Mouse (Mus musculus) intestine, postnatal 0 days (tissue): ENCODE measurements around the gene Asb2. TPM values are rescaled to one million over a fixed set of nuclear protein-coding genes. Genes with fewer than 3 reads are reported as not detected.
A peak's percentile ranks its signal among the peaks of the same experiment; 100 is the strongest.

Experiments
- ATAC-seq: fragments of 200-750 bp; cut with Nextera tagmentation; 2 replicates; pipeline ENCODE4 v1.8.0; 2017; ENCODE audit warnings: mild to moderate bottlenecking, moderate TSS enrichment, moderate library complexity
- H3K27ac ChIP-seq: fragments of 300-500 bp; sonication (generic); 2 replicates; pipeline ENCODE4 v1.5.1; 2014; ENCODE audit warnings: mild to moderate bottlenecking, low read depth, low read length, moderate library complexity
- H3K27me3 ChIP-seq: fragments of 300-500 bp; sonication (generic); replicated peaks from 2 replicates; pipeline ENCODE4 v1.6.1; 2014; ENCODE audit warnings: low read length, mixed read lengths; ENCODE audit not compliant: control insufficient read depth, insufficient read depth
- H3K36me3 ChIP-seq: fragments of 300-500 bp; sonication (generic); 2 replicates; pipeline ENCODE4 v1.6.1; 2014; ENCODE audit warnings: mild to moderate bottlenecking, moderate library complexity; ENCODE audit not compliant: control insufficient read depth, insufficient read depth
- H3K4me1 ChIP-seq: fragments of 300-500 bp; sonication (generic); replicated peaks from 2 replicates; pipeline ENCODE4 v1.6.1; 2014; ENCODE audit warnings: antibody characterized with exemption, low read length, mixed read lengths; ENCODE audit not compliant: control insufficient read depth, insufficient read depth
- H3K4me2 ChIP-seq: fragments of 300-500 bp; sonication (generic); replicated peaks from 2 replicates; pipeline ENCODE4 v1.6.1; 2014; ENCODE audit warnings: low read depth, mild to moderate bottlenecking, moderate library complexity
- H3K4me3 ChIP-seq: fragments of 300-500 bp; sonication (generic); 2 replicates; pipeline ENCODE4 v1.5.1; 2014; ENCODE audit warnings: low read depth, low read length
- H3K9ac ChIP-seq: fragments of 300-500 bp; sonication (generic); 2 replicates; pipeline ENCODE4 v1.6.1; 2014; ENCODE audit warnings: mild to moderate bottlenecking, low read depth, low read length
- H3K9me3 ChIP-seq: fragments of 300-500 bp; sonication (generic); 2 replicates; pipeline ENCODE4 v1.6.1; 2016; ENCODE audit warnings: mixed run types; ENCODE audit not compliant: control insufficient read depth
- CTCF ChIP-seq: sonication (generic); IDR thresholded peaks from 2 replicates; pipeline ENCODE4 v1.5.1; 2016; ENCODE audit warnings: low read depth, mild to moderate bottlenecking, control low read depth, antibody characterized with exemption, moderate library complexity
- WGBS: fragments of 180-500 bp; shearing (Covaris S2); extraction: QIAGEN DNeasy Blood & Tissue Kit; methylation state at CpG from one replicate; pipeline ENCODE4 v1.1.7; 2014; 5-methylcytosine and 5-hydroxymethylcytosine counted together
- polyA plus RNA-seq: library from polyadenylated mRNA; unstranded; fragments of >200 nt; fragmentation: Nextera tagmentation; extraction: Ambion mirVana; gene quantifications from 2 replicates; pipeline ENCODE4 v1.2.1, GENCODE M21; 2015

Asb2 gene
- polyA plus RNA-seq, 1 experiment from 2014 or later, result 15.1 TPM

GRCm38 (mm10) chr12:103389982-103390381, 34.2 kb upstream of the Asb2 start:
- H3K36me3 ChIP-seq, result no peaks in the 10 kb centered on the region
- no peak overlapping the region for H3K9ac ChIP-seq
- TF ChIP-seq CTCF, result no peak
- no peak overlapping the region for H3K4me2 ChIP-seq
- H3K4me1 ChIP-seq, result peaks cover 10% of the 10 kb centered on the region
- no peaks in the 10 kb centered on the region for H3K9me3 ChIP-seq
- no peak overlapping the region for H3K27ac ChIP-seq
- WGBS, result 68% methylated on average over 4 of the region's 4 CpGs
- H3K4me3 ChIP-seq, result no peak overlapping the region
- no peak for ATAC-seq
- no peaks in the 10 kb centered on the region for H3K27me3 ChIP-seq

- peak overlapping the region; percentile 70 for H3K4me3 ChIP-seq
- H3K4me1 ChIP-seq, result peaks cover 10% of the 10 kb centered on the region
- WGBS, result 77% methylated on average over 2 of the region's 2 CpGs
- H3K27me3 ChIP-seq, result no peaks in the 10 kb centered on the region
- peak overlapping the region; percentile 89 for H3K4me2 ChIP-seq
- ATAC-seq, result no peak
- no peaks in the 10 kb centered on the region for H3K9me3 ChIP-seq
- peak overlapping the region; percentile 68; the same call in 1 of the 2 replicates for H3K9ac ChIP-seq
- TF ChIP-seq CTCF, result no peak
- H3K36me3 ChIP-seq, result no peaks in the 10 kb centered on the region
- no peak overlapping the region for H3K27ac ChIP-seq
These were observed 33.5 kb upstream of the Asb2 start for GRCm38 (mm10) chr12:103389348-103389727.

GRCm38 (mm10) chr12:103388505-103389347, 32.9 kb upstream of the Asb2 start, which contains the start of gene Otub2:
Otub2 (plus strand) TSS chr12:103388682.
- Histone ChIP-seq H3K36me3 (no peaks in the 10 kb centered on the region), H3K9me3 (no peaks in the 10 kb centered on the region), H3K4me2 (peak within 1 kb of the TSS; percentile 89), H3K4me1 (peaks cover 8% of the 10 kb centered on the region), H3K4me3 (peak within 1 kb of the TSS; percentile 70), H3K27me3 (no peaks in the 10 kb centered on the region), H3K9ac (peak within 1 kb of the TSS; percentile 68), H3K27ac (no peak within 1 kb of the TSS; the same call in 1 of the 2 replicates)
- peak; percentile 31; the same call in 1 of the 2 replicates for TF ChIP-seq CTCF
- peak; percentile 93 for ATAC-seq
- WGBS, result under 1% methylated on average over 58 of the region's 58 CpGs

GRCm38 (mm10) chr12:103380226-103380625, 24.4 kb upstream of the Asb2 start:
- H3K4me2 ChIP-seq, result no peak overlapping the region
- H3K9ac ChIP-seq, result no peak overlapping the region
- H3K27me3 ChIP-seq, result no peaks in the 10 kb centered on the region
- no peak overlapping the region for H3K27ac ChIP-seq
- H3K4me1 ChIP-seq, result no peaks in the 10 kb centered on the region
- no peak for ATAC-seq
- H3K4me3 ChIP-seq, result no peak overlapping the region
- no peak for TF ChIP-seq CTCF
- no peaks in the 10 kb centered on the region for H3K9me3 ChIP-seq
- 74% methylated on average over 4 of the region's 4 CpGs for WGBS
- H3K36me3 ChIP-seq, result no peaks in the 10 kb centered on the region

- TF ChIP-seq CTCF, result no peak
- Histone ChIP-seq H3K9ac (no peak overlapping the region), H3K9me3 (no peaks in the 10 kb centered on the region), H3K4me1 (no peaks in the 10 kb centered on the region), H3K4me3 (no peak overlapping the region), H3K27me3 (no peaks in the 10 kb centered on the region), H3K4me2 (no peak overlapping the region), H3K27ac (no peak overlapping the region), H3K36me3 (no peaks in the 10 kb centered on the region)
- ATAC-seq, result no peak
- 68% methylated on average over 4 of the region's 4 CpGs for WGBS
These were observed 21.0 kb upstream of the Asb2 start for GRCm38 (mm10) chr12:103376774-103377173.

GRCm38 (mm10) chr12:103376124-103376523, 20.3 kb upstream of the Asb2 start:
- TF ChIP-seq CTCF, result 0 out of 2 replicates have a peak, but pooled peaks have one; percentile 5
- Histone ChIP-seq H3K4me1 (no peaks in the 10 kb centered on the region), H3K36me3 (no peaks in the 10 kb centered on the region), H3K27ac (no peak overlapping the region), H3K9me3 (no peaks in the 10 kb centered on the region), H3K27me3 (no peaks in the 10 kb centered on the region), H3K4me2 (no peak overlapping the region), H3K4me3 (no peak overlapping the region), H3K9ac (no peak overlapping the region)
- 72% methylated on average over 5 of the region's 5 CpGs for WGBS
- ATAC-seq, result no peak
